Mouse (Mus musculus) ES-Bruce4 (cell line): ENCODE data around the gene Arrdc3.
"Not testable (repeated sequence)": the region's sequence is repeated elsewhere in the genome, so short reads cannot be mapped to it uniquely, and the experiment has no call there.

Experiments used
- CTCF ChIP-seq: IDR thresholded peaks from one replicate; pipeline ENCODE4 v1.8.1; 2011; ENCODE audit warnings: low read depth, low read length
- EP300 ChIP-seq: IDR thresholded peaks from 2 replicates; pipeline ENCODE4 v1.6.1; 2011; ENCODE audit warnings: low read depth, low read length; ENCODE audit not compliant: insufficient read depth
- POLR2A ChIP-seq: IDR thresholded peaks from one replicate; pipeline ENCODE4 v1.8.1; 2011; ENCODE audit warnings: low read length; ENCODE audit not compliant: insufficient read depth

DNA sequence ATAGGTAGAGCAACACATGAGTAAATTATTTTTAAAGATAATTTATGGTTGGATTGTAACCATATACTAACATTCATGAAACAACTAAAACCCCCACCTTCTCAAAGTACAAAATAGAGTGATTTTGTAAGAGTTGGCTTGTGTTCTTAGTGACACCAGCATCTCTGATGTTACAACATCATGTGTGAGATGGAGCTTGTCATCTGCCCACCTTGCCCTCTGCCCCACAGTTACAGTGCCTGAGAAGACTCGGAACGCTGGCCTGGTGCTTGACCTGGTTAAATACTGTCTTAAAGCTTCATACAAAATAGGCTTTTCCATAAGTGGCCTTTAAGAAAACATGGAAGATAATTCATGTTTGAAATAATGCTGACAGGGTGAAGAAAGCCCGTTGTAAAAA is 11.7 kb downstream of the Arrdc3 start:
- TF ChIP-seq POLR2A, CTCF, EP300: not testable (repeated sequence)
